Mouse (Mus musculus): ENCODE results near the gene Gm10964.

GRCm38 (mm10) chr3:103790346-103791145, 51.4 kb downstream of the Gm10964 start:
- TF ChIP-seq CTCF (IDR thresholded peaks at IDR 0.05; ENCODE audit: low read depth, low read length): no peak
- no peak for TF ChIP-seq POLR2A (IDR thresholded peaks at IDR 0.05; ENCODE audit: borderline replicate concordance, low read depth, low read length)
